In the genomic region with DNA sequence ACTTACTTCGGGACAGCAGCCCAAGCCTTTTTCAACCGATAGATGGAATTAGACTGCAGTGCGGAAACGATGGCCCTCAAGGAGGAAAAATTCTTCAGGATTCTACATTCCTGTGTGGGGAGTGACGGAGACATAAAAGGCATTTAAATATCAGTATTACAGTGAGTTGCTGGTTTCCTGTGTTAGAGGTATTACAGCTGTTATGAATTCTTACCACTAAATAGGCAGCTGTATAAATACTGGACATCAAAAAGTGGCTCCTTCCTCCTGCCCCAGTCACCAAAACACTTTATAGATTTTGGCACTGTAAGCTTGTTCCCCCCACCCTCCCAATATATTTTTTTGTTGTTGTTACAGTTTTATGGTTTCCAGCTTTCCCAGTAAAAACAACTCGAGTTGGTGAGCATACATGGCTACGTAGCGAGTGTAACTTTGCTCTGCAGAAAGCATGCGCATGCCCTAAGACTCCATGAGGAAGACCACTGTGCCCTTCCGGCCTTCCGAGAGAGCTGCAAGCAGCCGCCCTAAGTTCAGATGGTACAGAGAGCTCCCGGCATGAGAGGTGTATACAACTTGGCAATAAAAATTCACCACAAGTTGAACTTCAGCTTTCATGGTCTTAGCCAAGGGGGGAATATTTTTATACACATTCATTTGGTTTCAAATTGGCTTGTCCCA, we compare ENCODE assay signal across 16 mouse cellular contexts.
DNase-seq lines count a peak whose midpoint lies in the region; ATAC-seq and TF ChIP-seq lines count a peak whose summit lies in the region.
"Had no signal": no experiment of that assay in that cellular context is flagged by ENCODE, and none has a peak within 500 bp of the region (broad histone marks: within the 10 kb centered on the region; RNA-seq: fewer than 3 reads in every experiment).

No protein-coding gene starts in this region.

- 75% methylated on average over 13 of the region's 13 CpGs for WGBS in heart, embryonic 13.5 days
- 83% methylated on average over 13 of the region's 13 CpGs for WGBS in heart, adult 2 months
- 52% methylated on average over 13 of the region's 13 CpGs for WGBS in intestine, embryonic 15.5 days
- 52% methylated on average over 13 of the region's 13 CpGs for WGBS in stomach, embryonic 15.5 days
- WGBS in forebrain, embryonic 11.5 days, result 91% methylated on average over 13 of the region's 13 CpGs

- no peaks in the 10 kb centered on the region for H3K9me3 ChIP-seq in heart, embryonic 13.5 days
- no peaks in the 10 kb centered on the region for H3K9me3 ChIP-seq in intestine, embryonic 15.5 days
- H3K9me3 ChIP-seq in stomach, embryonic 15.5 days, result no peaks in the 10 kb centered on the region
- no peaks in the 10 kb centered on the region for H3K9me3 ChIP-seq in forebrain, embryonic 11.5 days (ENCODE audit: control insufficient read depth, low read length)
- H3K9me3 ChIP-seq: embryonic facial prominence, embryonic 12.5 days; midbrain, embryonic 12.5 days had no signal

- no peak for DNase-seq in heart, adult 2 months
- peak; percentile 31 for DNase-seq in kidney, postnatal 14 days
- DNase-seq in kidney, postnatal 25 days, result no peak
- DNase-seq in forebrain, embryonic 11.5 days (ENCODE audit: low spot score), result no peak
- DNase-seq: adrenal gland, postnatal 10 days; cerebellum, adult 18-20 months; lung, postnatal 4 days; right cerebral cortex, postnatal 25 days; thymus, postnatal 4 days had no signal

- peaks cover 84% of the 10 kb centered on the region for H3K36me3 ChIP-seq in heart, embryonic 13.5 days
- peaks cover 13% of the 10 kb centered on the region for H3K36me3 ChIP-seq in heart, adult 2 months (ENCODE audit: control insufficient read depth, insufficient read depth, low read length)
- H3K36me3 ChIP-seq in intestine, embryonic 15.5 days, result peaks cover 8% of the 10 kb centered on the region
- H3K36me3 ChIP-seq in stomach, embryonic 15.5 days, result peaks cover 5% of the 10 kb centered on the region; the same call in 1 of the 2 replicates
- H3K36me3 ChIP-seq in forebrain, embryonic 11.5 days (ENCODE audit: control insufficient read depth, insufficient read depth, low read length), result no peaks in the 10 kb centered on the region

- ATAC-seq in heart, embryonic 13.5 days (ENCODE audit: extremely low read depth, insufficient number of reproducible peaks, low FRiP score, low TSS enrichment), result no peak
- ATAC-seq in intestine, embryonic 15.5 days, result peak; percentile 34; the same call in 1 of the 2 replicates
- ATAC-seq in stomach, embryonic 15.5 days (ENCODE audit: insufficient read depth, low FRiP score, low read depth), result no peak
- ATAC-seq in forebrain, embryonic 11.5 days (replicated peaks; ENCODE audit: low FRiP score), result no peak

- peaks cover 35% of the 10 kb centered on the region for H3K4me1 ChIP-seq in heart, embryonic 13.5 days
- no peaks in the 10 kb centered on the region; the same call in 1 of the 2 replicates for H3K4me1 ChIP-seq in heart, adult 2 months (ENCODE audit: control insufficient read depth, insufficient read depth, low read length)
- H3K4me1 ChIP-seq in intestine, embryonic 15.5 days (replicated peaks), result 0 out of 2 replicates have a peak, but pooled peaks cover 3% of the 10 kb centered on the region
- H3K4me1 ChIP-seq in stomach, embryonic 15.5 days, result 0 out of 2 replicates have a peak, but pooled peaks cover 4% of the 10 kb centered on the region
- no peaks in the 10 kb centered on the region for H3K4me1 ChIP-seq in forebrain, embryonic 11.5 days (replicated peaks; ENCODE audit: control insufficient read depth, insufficient read depth, low read length)
- H3K4me1 ChIP-seq: midbrain, embryonic 12.5 days had no signal

- TF ChIP-seq EP300 in heart, adult 2 months (IDR thresholded peaks at IDR 0.05; ENCODE audit: insufficient read depth, low read depth, low read length), result no peak

- intact Hi-C loops in heart, adult 2 months (cut with DNase I), result no loop called here

- TF ChIP-seq POLR2A in heart, adult 2 months (IDR thresholded peaks at IDR 0.05; ENCODE audit: insufficient read depth, low read depth, low read length), result no peak

- no peaks in the 10 kb centered on the region for H3K27me3 ChIP-seq in heart, embryonic 13.5 days (replicated peaks)
- no peaks in the 10 kb centered on the region for H3K27me3 ChIP-seq in heart, adult 2 months (ENCODE audit: control insufficient read depth, insufficient read depth, low read length)
- no peaks in the 10 kb centered on the region for H3K27me3 ChIP-seq in intestine, embryonic 15.5 days (replicated peaks)
- H3K27me3 ChIP-seq in stomach, embryonic 15.5 days (replicated peaks), result no peaks in the 10 kb centered on the region
- no peaks in the 10 kb centered on the region for H3K27me3 ChIP-seq in forebrain, embryonic 11.5 days (ENCODE audit: control insufficient read depth, insufficient read depth, low read length)
- H3K27me3 ChIP-seq: embryonic facial prominence, embryonic 12.5 days; midbrain, embryonic 12.5 days had no signal

- H3K4me3 ChIP-seq in heart, embryonic 13.5 days, result no peak overlapping the region
- no peak overlapping the region for H3K4me3 ChIP-seq in heart, adult 2 months
- H3K4me3 ChIP-seq in intestine, embryonic 15.5 days (replicated peaks), result no peak overlapping the region
- H3K4me3 ChIP-seq in stomach, embryonic 15.5 days (replicated peaks), result no peak overlapping the region
- H3K4me3 ChIP-seq in forebrain, embryonic 11.5 days (ENCODE audit: low read depth, low read length), result no peak overlapping the region
- H3K4me3 ChIP-seq: embryonic facial prominence, embryonic 12.5 days; midbrain, embryonic 12.5 days had no signal

- peaks cover 2% of the 10 kb centered on the region; the same call in 1 of the 2 replicates for H3K79me2 ChIP-seq in heart, adult 2 months (replicated peaks; ENCODE audit: control insufficient read depth, insufficient read depth, low read length)

- no peak for TF ChIP-seq CTCF in heart, adult 2 months (IDR thresholded peaks at IDR 0.05)

- H3K4me2 ChIP-seq in heart, embryonic 13.5 days, result no peak overlapping the region
- no peak overlapping the region for H3K4me2 ChIP-seq in intestine, embryonic 15.5 days (replicated peaks)
- H3K4me2 ChIP-seq in stomach, embryonic 15.5 days, result no peak overlapping the region
- H3K4me2 ChIP-seq in forebrain, embryonic 11.5 days (ENCODE audit: low read depth, low read length, severe bottlenecking), result no peak overlapping the region
- H3K4me2 ChIP-seq: embryonic facial prominence, embryonic 12.5 days; hindbrain, embryonic 14.5 days; liver, embryonic 11.5 days; midbrain, embryonic 12.5 days had no signal

- H3K27ac ChIP-seq in heart, embryonic 13.5 days (replicated peaks), result peak overlapping the region; percentile 68
- no peak overlapping the region for H3K27ac ChIP-seq in heart, adult 2 months
- peak overlapping the region; percentile 24 for H3K27ac ChIP-seq in intestine, embryonic 15.5 days
- peak overlapping the region; percentile 60; the same call in 1 of the 2 replicates for H3K27ac ChIP-seq in stomach, embryonic 15.5 days
- H3K27ac ChIP-seq in forebrain, embryonic 11.5 days (ENCODE audit: low read depth, low read length), result no peak overlapping the region
- H3K27ac ChIP-seq: hindbrain, embryonic 14.5 days; midbrain, embryonic 12.5 days had no signal

- H3K9ac ChIP-seq in heart, embryonic 13.5 days, result no peak overlapping the region
- H3K9ac ChIP-seq in heart, adult 2 months (ENCODE audit: low read depth, low read length), result no peak overlapping the region
- H3K9ac ChIP-seq in intestine, embryonic 15.5 days, result no peak overlapping the region
- H3K9ac ChIP-seq in stomach, embryonic 15.5 days, result no peak overlapping the region
- H3K9ac ChIP-seq in forebrain, embryonic 11.5 days (ENCODE audit: low read length), result no peak overlapping the region
- H3K9ac ChIP-seq: embryonic facial prominence, embryonic 12.5 days; hindbrain, embryonic 14.5 days; midbrain, embryonic 12.5 days had no signal

Comparison
In these comparisons a context has a peak if more than half of its experiments do, and no peak if none do; other contexts are left out.
1. H3K27ac ChIP-seq: peak in heart, embryonic 13.5 days (single experiment), intestine, embryonic 15.5 days (single experiment) and stomach, embryonic 15.5 days (single experiment); none in heart, adult 2 months (single experiment) and forebrain, embryonic 11.5 days (single experiment).